Mouse (Mus musculus) embryonic fibroblast, embryonic 13.5 days (primary cell): ENCODE measurements around the gene Gins2.

Source experiments
- CTCF ChIP-seq: IDR thresholded peaks from 2 replicates; pipeline ENCODE4 v1.5.1; 2011; ENCODE audit warnings: mild to moderate bottlenecking, control low read depth, low read length, moderate library complexity, borderline replicate concordance; ENCODE audit not compliant: insufficient read depth
- POLR2A ChIP-seq: IDR thresholded peaks from 2 replicates; pipeline ENCODE4 v1.6.1; 2011; ENCODE audit warnings: low read depth, mild to moderate bottlenecking, control low read depth, low read length, moderate library complexity

GRCm38 (mm10) chr8:120622161-120622560, 33.1 kb upstream of the Gins2 start:
- TF ChIP-seq CTCF = no peak
- no peak for TF ChIP-seq POLR2A
